Mouse (Mus musculus): ENCODE measurements around the gene Mrps11.

DNA sequence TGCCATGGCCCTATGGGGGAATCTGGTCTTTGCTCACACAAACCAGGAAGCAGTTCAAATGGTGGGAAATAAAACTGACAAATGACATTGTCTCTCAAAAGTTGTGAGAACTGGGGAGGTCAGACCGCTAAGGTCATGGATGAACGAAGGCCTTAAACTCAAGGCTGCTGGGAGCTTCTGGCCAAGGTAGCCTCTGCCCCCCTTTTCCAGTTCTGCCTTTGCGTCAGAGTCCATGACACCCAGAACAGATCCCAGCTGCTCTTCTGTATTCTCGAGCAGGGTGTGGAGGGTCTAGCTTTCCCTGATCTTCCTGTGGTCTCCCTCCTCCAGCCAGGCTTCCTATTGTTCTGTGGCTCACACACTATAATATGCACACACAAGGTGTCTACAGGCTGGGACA lies 24.3 kb downstream of the Mrps11 start:
- TF ChIP-seq CTCF (IDR thresholded peaks at IDR 0.05; ENCODE audit: control insufficient read depth, insufficient read depth, insufficient read length), result no peak
- no peak for TF ChIP-seq USF1 (IDR thresholded peaks at IDR 0.05; ENCODE audit: low read depth)
- no peak for TF ChIP-seq MAX (IDR thresholded peaks at IDR 0.05)
